Mouse (Mus musculus) hindlimb bud, embryonic 11.5 days (tissue): Measurements from ENCODE around the gene Otulin.

Experiments
- DNase-seq: peaks from one replicate; pipeline ENCODE4 v3.0.0-alpha.2; 2012; ENCODE audit warnings: low read depth, low spot score; ENCODE audit errors: extremely low spot score

Gene Otulin

DNA sequence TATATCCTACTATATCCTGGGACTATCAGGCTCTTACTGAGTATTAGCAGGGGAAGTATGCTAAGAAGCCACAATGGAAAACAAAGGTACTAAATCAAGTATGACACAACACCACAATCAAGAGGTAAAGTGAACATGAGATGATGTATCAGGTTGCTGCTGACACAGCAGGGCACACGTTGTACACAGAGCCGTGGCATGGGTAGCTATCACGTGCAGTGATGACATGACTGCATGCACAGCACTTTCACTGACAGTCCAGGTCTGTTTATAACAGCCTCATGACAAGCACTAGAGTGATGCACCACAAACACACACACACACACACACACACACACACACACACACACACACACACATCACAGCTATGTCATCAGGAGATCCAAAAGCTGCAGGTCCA is 13.3 kb downstream of the Otulin start:
- DNase-seq = no peak

DNA sequence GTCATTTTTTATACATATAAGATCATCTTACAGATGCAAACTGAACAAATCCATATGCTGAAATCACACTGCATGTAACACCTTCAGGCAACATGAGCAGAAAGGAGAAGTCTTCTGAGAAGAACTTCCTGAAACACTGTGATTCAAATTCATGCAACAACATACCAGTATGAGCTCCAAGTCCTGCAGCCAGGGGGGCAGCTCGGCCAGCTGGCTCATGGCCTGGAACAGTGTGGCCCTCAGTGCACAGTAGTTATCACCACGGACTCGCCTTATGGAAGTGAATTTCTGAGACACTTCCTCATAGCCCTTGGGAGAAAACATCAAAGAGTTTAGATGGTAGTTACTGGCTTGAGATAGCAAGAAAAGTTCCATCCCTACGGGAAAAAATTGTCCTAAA is 14.3 kb downstream of the Otulin start:
- DNase-seq = no peak

DNA sequence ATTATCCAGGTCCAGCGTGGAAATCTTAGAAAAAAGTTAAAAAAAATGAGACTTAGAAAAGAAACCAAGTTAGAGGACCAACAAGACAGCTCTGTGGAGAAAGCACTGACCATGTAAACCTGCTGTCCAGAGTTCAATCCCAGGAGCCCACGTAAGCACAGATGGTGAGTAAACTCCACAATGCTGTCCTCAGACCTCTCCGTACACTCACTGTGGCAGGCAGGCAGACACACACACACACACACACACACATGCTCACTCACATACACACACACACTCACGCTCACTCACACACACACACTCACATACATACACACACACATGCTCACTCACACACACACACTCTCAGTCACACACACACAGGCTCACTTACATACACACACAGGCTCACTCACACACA is 17.2 kb downstream of the Otulin start:
- no peak for DNase-seq

DNA sequence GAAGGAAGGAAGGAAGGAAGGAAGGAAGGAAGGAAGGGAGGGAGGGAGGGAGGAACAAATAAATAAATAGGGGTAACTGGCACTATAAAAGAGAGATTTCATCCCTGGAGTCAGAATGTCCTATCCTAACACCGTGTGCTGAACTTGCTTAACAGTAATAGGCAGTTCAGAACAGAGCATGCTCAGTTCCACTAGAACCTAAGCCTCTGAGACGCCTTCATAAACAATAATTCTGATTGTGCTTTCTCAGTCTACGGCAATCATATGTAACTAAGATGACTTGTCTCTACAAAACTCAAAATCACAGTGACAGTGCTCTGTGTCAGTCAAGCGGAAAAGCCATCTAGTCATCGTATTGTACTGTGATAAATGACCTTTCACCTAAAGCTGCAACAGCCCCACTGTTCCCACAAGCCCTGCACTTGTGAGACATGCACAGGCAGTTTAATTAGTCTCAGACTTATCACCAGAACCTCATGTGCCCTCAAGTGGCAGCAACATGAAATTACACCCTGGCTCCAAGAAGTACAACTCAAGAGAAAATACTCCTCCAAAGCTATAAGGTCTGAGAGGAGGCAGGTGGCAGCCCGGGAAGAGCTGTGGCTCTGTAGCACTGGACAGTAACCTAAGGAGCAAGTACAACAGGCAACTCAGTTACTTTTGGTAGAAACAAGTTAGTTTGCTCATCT is 17.8 kb downstream of the Otulin start:
- peak; percentile 41 for DNase-seq

DNA sequence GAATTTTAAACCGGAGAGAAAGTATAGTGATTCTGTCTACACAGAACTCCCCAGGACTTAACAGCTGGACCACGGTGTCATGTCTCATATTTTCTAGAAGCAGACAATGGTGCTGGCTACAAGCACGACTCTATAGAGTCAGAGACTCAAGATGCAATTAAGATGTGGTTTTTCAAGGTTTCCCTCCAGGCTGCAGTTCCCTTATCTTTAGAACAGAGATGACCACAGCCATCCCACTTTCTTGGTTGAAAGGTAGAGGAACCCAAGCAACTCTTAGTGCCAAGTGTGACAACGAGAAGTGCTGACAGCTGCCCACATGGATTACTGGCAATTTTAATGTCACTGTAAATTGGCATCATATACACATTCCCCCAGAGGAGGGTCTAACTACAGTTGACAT is 20.9 kb downstream of the Otulin start:
- DNase-seq = no peak

DNA sequence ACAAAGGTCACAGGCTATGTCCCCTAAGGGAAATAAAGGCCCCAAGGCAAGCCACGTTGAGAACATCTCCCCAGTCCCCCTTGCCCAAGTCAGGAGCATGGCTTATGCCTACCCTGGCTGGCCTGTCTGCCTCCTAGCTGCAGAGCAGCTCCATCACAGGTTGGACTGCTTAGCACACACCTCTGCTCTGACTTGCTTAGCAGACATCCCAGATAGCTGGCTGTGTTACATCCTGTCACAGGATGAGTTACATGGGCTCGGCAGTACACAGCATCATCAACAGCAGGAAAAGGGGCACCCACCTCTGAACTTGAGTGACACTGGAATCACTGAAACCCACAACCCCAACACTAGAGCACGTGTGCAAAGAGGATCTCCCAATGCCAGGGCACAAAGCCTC is 25.2 kb downstream of the Otulin start:
- no peak for DNase-seq

DNA sequence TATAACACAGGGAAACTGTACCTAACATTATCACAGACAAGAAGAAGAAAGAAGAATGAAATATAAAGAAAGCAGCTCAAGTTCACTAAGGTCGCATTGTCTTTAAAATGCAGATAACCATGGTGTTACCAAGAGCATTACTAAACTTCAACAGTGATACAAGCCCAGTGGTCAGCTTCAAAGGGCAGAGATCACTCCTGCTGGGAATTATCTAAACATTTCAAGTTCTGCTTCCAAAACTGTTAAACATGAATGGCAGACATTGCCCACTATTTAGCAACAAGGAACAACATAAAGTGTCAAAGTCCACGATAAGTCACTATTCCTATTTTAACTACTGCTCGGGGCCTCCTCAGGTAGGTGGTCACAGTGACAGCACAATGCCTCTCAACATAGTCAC is 25.9 kb downstream of the Otulin start:
- DNase-seq = no peak

DNA sequence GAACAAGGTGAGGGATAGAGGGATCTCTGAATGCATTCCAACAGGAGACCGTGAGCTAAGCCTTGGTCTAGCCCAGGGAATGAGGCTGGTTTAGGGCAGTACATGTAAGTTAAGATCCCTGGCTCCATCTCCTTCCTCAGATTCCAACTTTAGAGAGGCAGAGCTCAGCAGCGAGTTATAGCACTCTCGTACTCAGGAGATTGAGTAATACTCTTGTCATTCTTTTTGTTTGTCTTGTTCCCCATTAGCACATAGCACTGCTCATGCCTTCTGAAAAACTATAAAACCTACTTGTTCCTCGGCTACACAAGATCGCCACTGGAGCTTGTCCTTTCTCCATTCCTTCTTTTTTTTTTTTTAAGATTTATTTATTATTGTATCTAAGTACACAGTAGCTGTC is 30.0 kb downstream of the Otulin start:
- no peak for DNase-seq

DNA sequence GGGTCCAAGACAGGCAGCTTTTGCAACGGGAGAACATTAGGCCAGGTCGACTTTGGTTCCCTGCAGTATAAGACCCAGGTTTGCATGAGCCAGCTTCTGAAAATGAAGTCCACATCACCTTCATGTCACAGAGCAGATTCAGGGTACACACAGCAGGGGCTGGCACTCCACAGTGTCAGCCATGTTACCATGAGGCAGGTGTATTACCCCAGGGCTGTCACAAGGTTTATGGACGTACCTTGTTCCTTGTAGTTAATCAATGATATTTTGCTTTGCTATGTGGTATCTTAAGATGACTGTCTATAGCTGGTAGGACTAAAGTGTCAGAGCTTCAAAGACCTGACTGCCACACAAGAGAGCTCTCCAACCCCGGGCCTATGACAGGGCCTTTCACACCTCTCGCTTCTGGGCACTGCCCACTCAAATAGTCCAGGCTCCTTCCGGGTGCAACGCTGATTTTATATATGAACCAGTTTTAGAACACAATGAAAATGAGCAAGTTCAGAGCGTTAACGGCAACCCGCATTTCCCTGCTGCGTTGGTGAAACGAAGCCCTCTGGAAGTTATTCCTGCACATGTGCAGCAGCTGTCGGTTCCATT is 31.6 kb downstream of the Otulin start:
- DNase-seq = no peak

DNA sequence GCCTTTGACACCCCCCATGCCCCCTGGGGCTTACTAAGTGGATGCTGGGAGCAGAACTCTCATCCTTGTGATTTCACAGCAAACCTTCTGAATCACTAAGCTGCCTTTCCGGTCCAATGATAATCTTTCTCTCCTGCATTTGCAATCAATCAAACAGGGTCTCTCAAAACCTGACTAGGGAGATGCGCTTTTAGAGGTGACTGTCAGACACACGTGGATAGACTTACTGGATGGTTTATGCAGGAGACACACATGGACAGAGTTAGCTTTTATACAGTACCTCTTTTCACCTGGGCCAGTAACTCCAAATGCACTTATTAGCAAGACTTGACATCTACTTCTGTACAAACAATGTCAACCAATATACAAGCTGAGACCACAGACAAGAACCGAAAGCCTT is 33.0 kb downstream of the Otulin start:
- no peak for DNase-seq

DNA sequence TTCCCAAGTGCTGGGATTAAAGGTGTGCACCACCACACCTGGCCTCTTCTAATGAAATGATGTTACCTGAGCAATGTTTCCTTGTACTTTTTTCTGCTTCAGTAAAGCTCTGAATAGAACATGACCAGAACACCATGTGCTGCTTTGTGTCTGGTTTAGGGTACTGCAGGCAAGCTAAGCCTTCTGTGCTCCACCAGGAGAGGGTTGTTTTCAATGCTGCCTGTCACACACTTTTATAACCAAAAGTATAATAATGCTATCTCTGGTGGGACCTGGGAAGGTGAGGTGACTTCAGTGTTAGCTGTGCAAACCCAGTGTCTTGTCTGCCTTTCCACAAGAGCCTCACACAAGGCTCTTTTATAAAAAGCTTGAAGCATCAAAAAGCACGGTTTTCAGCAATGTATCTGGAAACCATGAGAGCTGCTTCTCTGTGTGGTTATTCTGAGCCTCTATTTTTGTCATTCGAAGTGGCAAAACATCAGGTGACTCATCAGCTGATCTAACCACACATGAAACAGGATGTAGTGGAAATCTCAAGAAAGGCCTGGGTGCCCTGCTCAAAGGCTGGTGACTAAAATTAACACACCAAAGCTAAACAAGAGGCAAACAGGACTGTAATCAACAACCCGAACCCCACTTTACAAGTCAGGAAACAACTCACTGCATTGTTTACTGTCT is 33.9 kb downstream of the Otulin start:
- no peak for DNase-seq

DNA sequence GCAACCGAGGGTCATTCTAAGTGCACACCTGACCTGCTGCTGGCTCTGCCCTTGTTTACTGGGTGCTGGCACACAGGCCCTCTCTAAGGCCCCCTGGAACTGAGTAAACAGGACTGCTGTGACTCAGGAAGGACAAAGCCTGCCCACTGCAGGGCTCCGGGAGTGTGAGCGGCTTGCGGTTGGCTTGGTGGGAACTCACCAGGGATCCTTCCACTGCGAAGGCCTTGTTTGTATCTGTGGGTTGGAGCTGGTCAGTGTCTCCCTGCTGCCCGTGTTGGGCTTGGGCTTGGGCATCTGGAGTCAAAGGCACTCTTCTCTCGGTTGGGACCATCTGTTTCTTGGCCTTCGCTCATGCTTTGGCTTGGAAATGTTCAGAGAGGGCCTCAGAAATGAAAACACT is 34.9 kb downstream of the Otulin start:
- no peak for DNase-seq

DNA sequence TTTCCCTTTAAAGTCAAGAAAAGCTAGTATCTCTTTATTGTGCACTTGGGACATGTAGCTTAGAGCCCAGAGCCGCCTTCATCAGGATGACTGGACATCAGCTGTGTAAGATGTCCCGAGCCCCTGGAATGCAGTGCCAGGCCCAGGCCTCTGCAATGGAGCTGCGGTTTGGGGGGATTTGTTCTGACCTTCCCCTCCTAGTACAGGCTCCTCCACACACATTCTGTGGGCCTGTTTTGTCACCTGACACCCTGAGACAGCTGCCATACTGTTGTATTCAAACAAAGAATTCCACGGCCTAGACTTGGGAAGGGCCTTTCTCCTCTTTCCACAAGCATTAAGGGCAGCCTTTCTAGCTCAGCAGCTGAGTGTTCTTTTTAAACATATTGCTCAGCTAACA is 35.5 kb downstream of the Otulin start:
- no peak for DNase-seq

DNA sequence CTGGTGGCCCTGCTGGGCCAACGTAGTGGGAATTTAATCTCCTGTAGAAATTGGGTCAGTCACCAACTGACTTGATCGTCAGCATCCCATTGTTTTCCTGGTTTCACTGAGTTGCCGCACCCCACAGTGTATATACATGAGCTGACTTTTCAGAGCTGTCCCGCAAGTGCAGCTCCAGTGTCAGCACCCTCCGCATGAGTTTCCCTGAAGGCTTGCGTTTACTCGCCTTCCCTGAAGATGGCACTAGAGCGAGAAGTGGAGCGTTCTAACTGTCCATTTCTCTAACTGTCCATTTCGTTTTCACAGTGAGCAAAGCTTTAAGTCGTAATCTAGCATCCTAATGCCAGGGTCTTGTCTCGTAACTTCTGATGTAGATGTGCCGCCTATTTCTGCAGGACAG is 36.8 kb downstream of the Otulin start:
- no peak for DNase-seq

DNA sequence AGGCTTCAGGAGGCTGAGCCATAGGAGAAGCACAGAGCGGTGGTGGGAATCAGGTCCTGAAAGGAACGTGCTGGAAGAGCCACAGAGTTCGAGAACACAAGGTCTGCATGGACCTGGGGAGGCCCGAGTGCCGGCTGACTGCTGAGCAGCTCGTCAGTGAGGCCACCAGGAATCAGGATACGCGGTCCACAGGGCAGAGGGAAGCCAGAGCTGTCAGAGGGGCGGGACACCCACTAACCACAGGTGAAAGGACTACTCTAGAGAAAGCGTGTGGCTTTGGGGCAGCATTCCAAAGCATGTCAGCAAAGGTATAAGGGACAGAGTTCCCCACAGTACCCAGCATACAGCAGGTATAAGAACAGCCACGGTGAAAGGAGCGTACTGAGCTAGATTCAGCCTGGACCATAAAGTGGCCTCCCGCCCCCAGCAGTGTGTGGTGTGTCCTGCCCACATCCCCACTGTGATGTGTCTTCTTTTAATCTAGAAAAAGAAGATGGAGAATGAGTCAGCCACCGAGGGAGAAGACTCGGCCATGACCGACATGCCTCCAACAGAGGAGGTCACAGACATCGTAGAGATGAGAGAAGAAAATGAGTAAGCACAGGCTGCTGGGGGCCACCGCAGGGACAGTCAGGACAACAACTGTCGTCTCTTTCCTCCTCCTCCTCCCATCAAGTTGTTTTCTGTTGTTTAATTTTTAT is 37.7 kb downstream of the Otulin start:
- DNase-seq = no peak

DNA sequence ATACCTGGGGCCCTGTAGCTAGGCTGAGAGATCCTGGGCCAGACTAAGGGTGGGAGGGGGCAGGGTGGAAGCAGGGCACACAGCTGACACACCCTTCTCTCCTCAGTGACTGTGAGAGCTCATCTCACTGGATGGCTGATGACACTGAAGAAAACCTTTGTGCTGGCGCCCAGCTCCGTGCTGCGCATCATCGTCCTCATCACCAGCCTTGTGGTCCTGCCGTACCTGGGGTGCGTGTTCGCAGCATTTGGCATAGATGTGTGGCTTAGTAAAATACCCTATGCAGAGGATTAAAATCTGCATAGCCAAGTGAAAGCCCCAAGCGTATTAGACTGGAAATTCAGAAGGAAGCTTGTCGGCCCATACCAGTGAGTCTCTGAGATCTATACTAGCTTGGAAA is 39.7 kb downstream of the Otulin start:
- DNase-seq = no peak

DNA sequence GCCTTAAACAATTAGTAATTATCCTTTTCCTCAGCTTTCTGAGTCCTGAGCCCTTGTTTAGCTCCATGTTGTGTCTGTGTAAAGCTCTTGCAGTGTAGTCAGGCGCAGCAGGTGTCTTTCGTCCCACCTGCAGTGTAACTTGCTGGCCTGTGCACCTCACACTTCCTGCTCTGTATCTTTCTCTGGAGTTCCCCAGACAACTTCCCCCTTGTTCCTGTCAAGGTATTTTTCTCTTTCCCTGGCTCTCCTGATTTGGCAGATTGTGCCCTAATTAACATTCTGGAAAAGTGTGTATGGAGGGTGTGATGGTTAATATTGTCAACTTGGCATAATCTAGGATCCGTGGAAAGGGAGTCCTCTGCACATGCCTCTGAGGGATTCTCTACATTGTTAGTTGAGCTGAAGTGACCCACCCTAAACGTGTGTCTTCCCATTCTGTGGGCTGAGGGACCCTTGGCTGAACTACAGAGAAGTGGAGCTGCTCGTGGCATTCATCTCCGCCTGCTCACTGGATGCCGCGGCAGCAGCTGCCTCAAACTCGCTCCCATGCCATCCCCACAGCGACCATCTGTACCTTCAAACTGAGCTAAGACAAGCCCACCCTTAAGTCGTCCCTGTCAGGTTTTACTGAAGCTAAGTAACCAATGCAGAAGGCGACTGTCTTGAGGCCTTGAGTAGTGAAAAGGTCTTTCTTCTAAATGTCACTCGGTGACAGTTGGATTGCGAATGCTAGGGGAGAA is 42.2 kb downstream of the Otulin start:
- no peak for DNase-seq

DNA sequence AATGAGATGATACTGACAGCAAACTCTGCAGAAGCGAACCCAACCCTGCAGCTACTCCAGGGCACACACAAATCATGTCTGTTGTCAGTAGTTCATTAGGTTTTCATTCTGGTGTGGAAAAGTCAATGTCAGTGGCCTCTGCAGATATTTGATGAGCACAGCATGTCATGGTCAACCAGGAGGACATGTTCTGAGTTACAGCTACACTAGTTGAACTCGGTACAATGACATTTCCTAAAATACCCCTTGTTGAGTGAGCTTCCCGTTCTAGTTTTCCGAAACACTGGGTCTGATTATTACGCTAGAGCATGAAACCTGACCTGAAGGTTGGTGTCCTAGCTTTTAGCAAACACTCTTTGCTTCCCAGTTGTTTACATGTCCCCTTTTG is 44.4 kb downstream of the Otulin start:
- DNase-seq = no peak

DNA sequence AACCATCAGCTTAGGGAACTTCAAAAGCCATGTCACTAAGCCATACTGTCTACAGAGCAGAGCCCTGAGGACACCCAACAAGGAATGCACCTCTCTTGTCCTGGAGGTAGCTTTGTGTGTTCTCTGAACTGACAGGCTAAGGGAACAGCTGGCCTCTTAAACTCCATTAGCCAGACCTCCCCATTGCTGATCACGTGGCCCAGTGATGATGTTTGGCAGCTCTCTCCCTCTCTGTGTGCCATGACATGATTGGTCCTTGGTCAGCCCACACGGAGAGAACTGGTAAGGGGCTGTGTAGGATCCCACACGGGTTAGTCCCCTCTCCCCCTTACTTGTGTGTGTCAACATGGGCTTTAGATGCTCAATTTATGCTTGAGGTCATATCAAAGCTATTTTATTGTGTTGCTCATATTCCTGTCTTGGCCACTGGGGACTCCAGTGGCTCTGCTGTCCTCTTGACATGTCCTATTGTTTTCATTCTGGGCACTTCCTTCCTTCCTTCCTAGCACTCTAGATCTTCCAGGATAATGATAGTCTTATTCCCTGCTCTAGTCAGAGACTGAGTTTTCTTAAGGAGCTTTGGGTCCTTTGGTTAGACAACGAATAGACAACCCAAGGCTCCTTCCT is 44.9 kb downstream of the Otulin start:
- no peak for DNase-seq

DNA sequence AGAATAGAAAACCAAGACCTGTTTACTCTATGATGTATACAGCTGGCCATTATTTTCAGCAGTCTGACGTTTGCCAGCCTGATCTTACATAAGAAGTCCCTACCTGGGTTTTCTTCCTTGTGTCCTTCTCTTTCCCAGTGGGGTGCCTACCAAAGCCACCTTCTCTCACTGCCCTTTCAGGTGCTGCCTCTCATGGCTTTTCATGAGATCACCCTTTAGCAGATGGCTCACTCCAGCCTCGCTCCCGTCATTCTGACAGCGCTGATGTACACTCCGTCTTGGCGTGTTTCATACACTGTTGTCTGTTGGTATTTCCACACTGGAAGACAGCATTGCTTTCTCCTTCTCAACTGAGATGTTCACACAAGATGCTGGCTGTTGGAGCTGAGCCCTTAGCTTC is 46.9 kb downstream of the Otulin start:
- DNase-seq = no peak

DNA sequence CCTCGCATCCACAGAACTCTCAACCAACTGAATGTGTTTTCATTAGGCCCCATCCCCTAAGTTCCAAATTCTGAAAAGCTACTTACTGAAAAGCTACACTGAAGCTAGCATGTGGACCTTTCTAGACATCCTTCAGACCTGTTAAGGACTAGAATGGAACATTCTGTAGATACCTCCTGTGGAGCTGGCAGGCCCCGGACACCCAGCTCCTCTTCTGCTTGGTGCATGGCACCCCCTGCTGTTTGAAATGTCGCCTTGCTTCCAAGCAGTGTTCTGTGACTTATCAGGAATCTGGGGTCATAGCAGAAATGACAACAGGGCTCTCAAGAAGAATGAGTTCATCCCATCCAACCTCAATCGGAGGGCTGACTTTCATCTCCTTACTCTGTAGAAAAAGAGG is 47.5 kb downstream of the Otulin start:
- no peak for DNase-seq
